Mouse (Mus musculus) limb, embryonic 12.5 days (tissue): ENCODE measurements at regions not wholly inside any gene's neighbourhood (a gene's known extent, or its start where the extent isn't known, plus 50 kb on each side); places are given as distances from the start of the nearest gene placed in this dataset.

Experiments used
- ATAC-seq: fragments of 200-750 bp; cut with Nextera tagmentation; 2 replicates; pipeline ENCODE4 v1.8.0; 2017; ENCODE audit warnings: low read depth, moderate TSS enrichment; ENCODE audit not compliant: insufficient number of reproducible peaks, insufficient read depth, low FRiP score, low TSS enrichment
- H3K27ac ChIP-seq: fragments of 300-500 bp; sonication (generic); 2 replicates; pipeline ENCODE4 v1.5.1; 2016; ENCODE audit warnings: mild to moderate bottlenecking, moderate library complexity
- H3K27me3 ChIP-seq: fragments of 300-500 bp; sonication (generic); 2 replicates; pipeline ENCODE4 v1.6.1; 2016; ENCODE audit warnings: mild to moderate bottlenecking, moderate library complexity
- H3K36me3 ChIP-seq: fragments of 300-500 bp; sonication (generic); 2 replicates; pipeline ENCODE4 v1.6.1; 2016; ENCODE audit warnings: mild to moderate bottlenecking, moderate library complexity
- H3K4me1 ChIP-seq: fragments of 300-500 bp; sonication (generic); replicated peaks from 2 replicates; pipeline ENCODE4 v1.6.1; 2016
- H3K4me2 ChIP-seq: fragments of 300-500 bp; sonication (generic); 2 replicates; pipeline ENCODE4 v1.6.1; 2016; ENCODE audit warnings: mild to moderate bottlenecking, moderate library complexity
- H3K4me3 ChIP-seq: fragments of 300-500 bp; sonication (generic); replicated peaks from 2 replicates; pipeline ENCODE4 v1.5.1; 2016; ENCODE audit warnings: mild to moderate bottlenecking
- H3K9ac ChIP-seq: fragments of 300-500 bp; sonication (generic); replicated peaks from 2 replicates; pipeline ENCODE4 v1.6.1; 2016; ENCODE audit warnings: mild to moderate bottlenecking, moderate library complexity
- H3K9me3 ChIP-seq: fragments of 300-500 bp; sonication (generic); 2 replicates; pipeline ENCODE4 v1.6.1; 2016; ENCODE audit warnings: mild to moderate bottlenecking, moderate library complexity
- WGBS: fragments of 180-500 bp; shearing (Covaris S2); methylation state at CpG from one replicate; pipeline ENCODE4 v1.1.7; 2016; 5-methylcytosine and 5-hydroxymethylcytosine counted together

DNA sequence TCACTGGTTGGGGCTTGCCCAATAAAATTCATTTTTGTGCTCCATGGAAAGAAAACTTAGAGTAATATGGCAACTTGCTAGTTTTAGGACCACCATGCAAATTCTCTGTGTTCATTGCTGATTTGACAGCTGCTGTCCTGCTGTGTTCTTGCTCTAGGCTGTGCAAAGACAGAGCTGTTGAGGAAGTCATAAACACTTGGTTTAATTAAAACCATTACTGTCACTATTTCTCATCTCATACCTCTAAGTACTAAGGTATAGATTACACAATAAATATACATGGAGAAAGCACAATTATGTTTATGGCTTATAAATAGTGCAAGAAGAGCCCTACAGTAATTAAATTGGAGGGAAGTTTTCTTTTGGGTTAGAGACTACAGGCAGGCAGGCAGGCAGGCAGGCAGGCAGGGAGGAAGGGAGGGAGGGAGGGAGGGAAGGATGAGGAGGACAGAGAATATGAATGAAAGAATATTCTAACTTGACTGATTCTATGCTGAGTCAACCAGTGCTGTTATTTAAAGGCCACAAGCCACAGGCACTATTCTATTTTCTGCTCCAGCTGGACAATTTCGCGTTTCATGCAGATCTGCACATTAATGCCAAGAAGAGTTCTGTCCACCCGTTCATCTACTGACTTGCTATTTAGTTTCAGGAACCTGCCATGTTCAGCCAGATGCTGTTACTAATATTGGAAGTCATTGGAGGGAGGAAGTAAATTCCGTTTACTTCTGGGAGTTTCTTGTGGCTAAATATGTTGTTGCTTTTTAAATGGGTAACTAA is 61.2 kb upstream of the Rgmb start:
- Histone ChIP-seq H3K9me3 (peaks cover 3% of the 10 kb centered on the region; the same call in 1 of the 2 replicates), H3K27me3 (no peaks in the 10 kb centered on the region), H3K9ac (no peak overlapping the region), H3K4me1 (0 out of 2 replicates have a peak, but pooled peaks cover 3% of the 10 kb centered on the region), H3K36me3 (no peaks in the 10 kb centered on the region), H3K27ac (no peak overlapping the region), H3K4me3 (no peak overlapping the region), H3K4me2 (no peak overlapping the region)
- WGBS, result 57% methylated on average over 4 of the region's 4 CpGs
- no peak for ATAC-seq

- Histone ChIP-seq H3K4me3 (no peak overlapping the region), H3K9me3 (peaks cover 3% of the 10 kb centered on the region; the same call in 1 of the 2 replicates), H3K36me3 (no peaks in the 10 kb centered on the region), H3K27me3 (no peaks in the 10 kb centered on the region), H3K4me1 (0 out of 2 replicates have a peak, but pooled peaks cover 3% of the 10 kb centered on the region), H3K4me2 (no peak overlapping the region), H3K27ac (no peak overlapping the region), H3K9ac (no peak overlapping the region)
- WGBS, result 89% methylated on average over 4 of the region's 4 CpGs
- ATAC-seq, result no peak
These were observed 59.8 kb upstream of the Rgmb start for GRCm38 (mm10) chr17:15890595-15891140.

- ATAC-seq, result no peak
- no peak overlapping the region for H3K4me3 ChIP-seq
- no peak overlapping the region for H3K4me2 ChIP-seq
- H3K9me3 ChIP-seq, result no peaks in the 10 kb centered on the region
- H3K36me3 ChIP-seq, result no peaks in the 10 kb centered on the region
- H3K27ac ChIP-seq, result no peak overlapping the region
- H3K4me1 ChIP-seq, result no peaks in the 10 kb centered on the region
- 71% methylated on average over 7 of the region's 7 CpGs for WGBS
- no peak overlapping the region for H3K9ac ChIP-seq
- H3K27me3 ChIP-seq, result no peaks in the 10 kb centered on the region
These were observed 52.0 kb upstream of the Rgmb start for GRCm38 (mm10) chr17:15882803-15883202.

- no peaks in the 10 kb centered on the region for H3K36me3 ChIP-seq
These were observed 51.4 kb upstream of the Rgmb start for GRCm38 (mm10) chr17:15882245-15882644.

More at GRCm38 (mm10) chr17:15882245-15882644, 51.4 kb upstream of the Rgmb start:
- Histone ChIP-seq H3K4me1 (no peaks in the 10 kb centered on the region), H3K27ac (no peak overlapping the region), H3K4me3 (no peak overlapping the region), H3K4me2 (no peak overlapping the region), H3K9me3 (no peaks in the 10 kb centered on the region), H3K27me3 (no peaks in the 10 kb centered on the region), H3K9ac (no peak overlapping the region)
- ATAC-seq, result no peak
- WGBS, result 94% methylated on average over 2 of the region's 2 CpGs
